Mouse (Mus musculus): ENCODE results near the gene Gnb1. TPM values are rescaled to one million over a fixed set of nuclear protein-coding genes. Genes with fewer than 3 reads are reported as not detected.

The Gnb1 gene
- total RNA-seq, 2 experiments from 2014 or later: 441 to 466 TPM

Other genes starting within 250 kb of the Gnb1 start
- 10 to 100 TPM; 54.9 to 56.3 TPM for gene Faap20, start 241.6 kb upstream of the Gnb1 start, total RNA-seq (2021)
- 10 to 100 TPM in 1 of 2 experiments, 1 to 10 TPM in 1; 7.8 to 10.3 TPM for gene Prkcz, start 130.0 kb upstream of the Gnb1 start, total RNA-seq (2021)
- gene Gabrd, start 93.2 kb upstream of the Gnb1 start, total RNA-seq (2021): under 1 TPM; 0.20 to 0.25 TPM
- gene Cfap74, start 82.2 kb upstream of the Gnb1 start, total RNA-seq (2021): 1 to 10 TPM; 1.1 to 1.3 TPM
- 10 to 100 TPM in 1 of 2 experiments, 1 to 10 TPM in 1; 7.4 to 14.4 TPM for gene Tmem52, start 22.2 kb upstream of the Gnb1 start, total RNA-seq (2021)
- 100 to 1,000 TPM; 147 to 160 TPM for gene Nadk, start 71.0 kb downstream of the Gnb1 start, total RNA-seq (2021)
- gene Slc35e2, start 110.1 kb downstream of the Gnb1 start, total RNA-seq (2021): 10 to 100 TPM; 30.5 to 32.9 TPM
- 10 to 100 TPM; 53.8 to 55.0 TPM for gene Cdk11b, start 133.5 kb downstream of the Gnb1 start, total RNA-seq (2021)
- not detected for gene Gm10563, start 154.0 kb downstream of the Gnb1 start, total RNA-seq (2021)
- 10 to 100 TPM; 18.8 to 25.4 TPM for gene Mmp23, start 162.0 kb downstream of the Gnb1 start, total RNA-seq (2021)
- gene Mib2, start 177.8 kb downstream of the Gnb1 start, total RNA-seq (2021): 10 to 100 TPM; 41.5 to 44.2 TPM
- 10 to 100 TPM; 54.6 to 60.4 TPM for gene Fndc10, start 203.0 kb downstream of the Gnb1 start, total RNA-seq (2021)
- gene Ssu72, start 213.4 kb downstream of the Gnb1 start, total RNA-seq (2021): 10 to 100 TPM; 88.9 to 96.2 TPM
- gene Tmem240, start 243.4 kb downstream of the Gnb1 start, total RNA-seq (2021): 1 to 10 TPM; 1.5 to 2.2 TPM